In the genomic region with DNA sequence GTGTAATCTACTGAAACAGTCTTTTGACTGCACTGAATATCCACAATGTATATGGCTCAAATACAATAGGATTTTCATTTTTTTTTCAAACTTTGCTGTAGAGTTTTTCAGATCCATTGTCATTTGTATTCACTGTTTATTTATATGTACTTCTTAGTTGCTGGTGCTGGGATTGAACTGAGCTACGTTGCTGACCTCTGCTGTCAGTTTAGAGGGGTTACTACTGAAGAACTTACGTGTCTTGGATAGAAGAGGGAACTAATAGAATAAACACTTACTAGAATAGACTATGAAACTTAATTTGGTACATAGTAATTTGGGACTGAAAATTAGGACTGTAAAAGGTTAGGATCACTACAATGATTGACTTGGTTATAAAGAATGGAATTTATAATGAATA, we compare ENCODE assay signal across 22 mouse cellular contexts. TPM values are rescaled to one million over a fixed set of nuclear protein-coding genes. Genes with fewer than 3 reads are reported as not detected.
DNase-seq lines count a peak whose midpoint lies in the region; ATAC-seq and TF ChIP-seq lines count a peak whose summit lies in the region.
"Had no signal": no experiment of that assay in that cellular context is flagged by ENCODE, and none has a peak within 500 bp of the region (broad histone marks: within the 10 kb centered on the region; RNA-seq: fewer than 3 reads in every experiment).

No protein-coding gene starts in this region.

- H3K9ac ChIP-seq in kidney, postnatal 0 days (ENCODE audit: low read depth, low read length), result no peak overlapping the region
- H3K9ac ChIP-seq in forebrain, embryonic 13.5 days, result no peak overlapping the region
- no peak overlapping the region for H3K9ac ChIP-seq in liver, embryonic 12.5 days
- H3K9ac ChIP-seq: limb, embryonic 12.5 days; neural tube, embryonic 12.5 days had no signal

- WGBS in kidney, postnatal 0 days, result 65% methylated on average over 2 of the region's 2 CpGs
- WGBS in forebrain, embryonic 13.5 days, result 76% methylated on average over 2 of the region's 2 CpGs
- WGBS in liver, embryonic 12.5 days (ENCODE audit: insufficient replicate concordance), result 74% methylated on average over 2 of the region's 2 CpGs

- peaks cover 31% of the 10 kb centered on the region; the same call in 1 of the 2 replicates for H3K36me3 ChIP-seq in kidney, postnatal 0 days (ENCODE audit: insufficient read depth, low read length)
- H3K36me3 ChIP-seq in splenic B cell, adult 2 months (ENCODE audit: control insufficient read depth, insufficient read depth, low read length, poor library complexity, severe bottlenecking), result peaks cover 12% of the 10 kb centered on the region
- peaks cover 68% of the 10 kb centered on the region for H3K36me3 ChIP-seq in forebrain, embryonic 13.5 days (ENCODE audit: poor library complexity, severe bottlenecking)
- H3K36me3 ChIP-seq in liver, embryonic 12.5 days, result peaks cover 90% of the 10 kb centered on the region

- no peak overlapping the region for H3K4me3 ChIP-seq in kidney, postnatal 0 days (replicated peaks; ENCODE audit: low read depth, low read length)
- H3K4me3 ChIP-seq in forebrain, embryonic 13.5 days, result no peak overlapping the region
- no peak overlapping the region for H3K4me3 ChIP-seq in liver, embryonic 12.5 days
- H3K4me3 ChIP-seq: forebrain, embryonic 10.5 days; limb, embryonic 12.5 days; megakaryocyte, embryonic 14.5 days; neural tube, embryonic 12.5 days had no signal

- no peak overlapping the region for H3K4me2 ChIP-seq in kidney, postnatal 0 days (ENCODE audit: low read length)
- H3K4me2 ChIP-seq in forebrain, embryonic 13.5 days, result no peak overlapping the region
- H3K4me2 ChIP-seq in liver, embryonic 12.5 days, result no peak overlapping the region
- H3K4me2 ChIP-seq: limb, embryonic 12.5 days; liver, embryonic 11.5 days; neural tube, embryonic 12.5 days had no signal

- no peak overlapping the region for H3K27ac ChIP-seq in kidney, postnatal 0 days
- H3K27ac ChIP-seq in forebrain, embryonic 13.5 days, result no peak overlapping the region
- no peak overlapping the region for H3K27ac ChIP-seq in liver, embryonic 12.5 days
- H3K27ac ChIP-seq: forebrain, embryonic 10.5 days; limb, embryonic 12.5 days; neural tube, embryonic 12.5 days had no signal

- 0 out of 2 replicates have a peak, but pooled peaks have one; percentile 19 for TF ChIP-seq CTCF in kidney, postnatal 0 days (IDR thresholded peaks at IDR 0.05; ENCODE audit: low read depth)

- no peaks in the 10 kb centered on the region for H3K27me3 ChIP-seq in kidney, postnatal 0 days (ENCODE audit: insufficient read depth, low read length)
- no peaks in the 10 kb centered on the region for H3K27me3 ChIP-seq in splenic B cell, adult 2 months (ENCODE audit: control insufficient read depth, insufficient read depth, low read length, poor library complexity, severe bottlenecking)
- no peaks in the 10 kb centered on the region for H3K27me3 ChIP-seq in forebrain, embryonic 13.5 days
- H3K27me3 ChIP-seq in liver, embryonic 12.5 days (replicated peaks), result no peaks in the 10 kb centered on the region
- H3K27me3 ChIP-seq: limb, embryonic 12.5 days; megakaryocyte, embryonic 14.5 days; neural tube, embryonic 12.5 days had no signal

- ATAC-seq in kidney, postnatal 0 days (replicated peaks; ENCODE audit: low FRiP score, low read depth), result no peak
- no peak for ATAC-seq in forebrain, embryonic 13.5 days
- no peak for ATAC-seq in liver, embryonic 12.5 days
- ATAC-seq: hindbrain, embryonic 16.5 days had no signal

- H3K9me3 ChIP-seq in kidney, postnatal 0 days (replicated peaks; ENCODE audit: low read length), result no peaks in the 10 kb centered on the region
- no peaks in the 10 kb centered on the region for H3K9me3 ChIP-seq in forebrain, embryonic 13.5 days (replicated peaks)
- no peaks in the 10 kb centered on the region for H3K9me3 ChIP-seq in liver, embryonic 12.5 days (replicated peaks)
- H3K9me3 ChIP-seq: forebrain, embryonic 10.5 days; limb, embryonic 12.5 days; megakaryocyte, embryonic 14.5 days; neural tube, embryonic 12.5 days had no signal

- H3K4me1 ChIP-seq in kidney, postnatal 0 days (replicated peaks; ENCODE audit: insufficient read depth, low read length), result no peaks in the 10 kb centered on the region
- peaks cover 14% of the 10 kb centered on the region; the same call in 1 of the 2 replicates for H3K4me1 ChIP-seq in forebrain, embryonic 13.5 days
- H3K4me1 ChIP-seq in liver, embryonic 12.5 days, result peaks cover 11% of the 10 kb centered on the region; the same call in 1 of the 2 replicates
- H3K4me1 ChIP-seq: forebrain, embryonic 10.5 days; neural tube, embryonic 12.5 days had no signal

- DNase-seq in kidney, postnatal 0 days (ENCODE audit: low spot score), result no peak
- DNase-seq in kidney, postnatal 4 days, result no peak
- DNase-seq in A20 (ENCODE audit: low read depth, low spot score) (peak; percentile 41), NIH3T3 (ENCODE audit: low read depth) (peak; percentile 25)
- DNase-seq in splenic B cell, adult 2 months (ENCODE audit: low read depth, low spot score), result peak; percentile 33
- DNase-seq: adrenal gland, postnatal 14 days; cerebellum, adult 9-10 months; gastrocnemius, postnatal 36 days; kidney, adult 11 months; lung, adult 18-20 months; lung, postnatal 14 days; midbrain, embryonic 14.5 days; right cerebral cortex, postnatal 14 days; thymus, postnatal 25 days had no signal

RNA-seq across cellular contexts. Expression of a gene that starts 8.8 kb away (rescaled TPM):
- polyA plus RNA-seq in kidney, postnatal 0 days (2015; fragmentation: Nextera tagmentation; extraction: Ambion mirVana), result 122 and 126 TPM in 2 replicates
- polyA plus RNA-seq in forebrain, embryonic 13.5 days (2015; fragmentation: Nextera tagmentation; extraction: Ambion mirVana), result 135 and 148 TPM in 2 replicates
- 135 and 137 TPM in 2 replicates for polyA plus RNA-seq in liver, embryonic 12.5 days (2016; fragmentation: Nextera tagmentation; extraction: Ambion mirVana)

RNA-seq across cellular contexts. Expression of a gene that starts 24.9 kb away (rescaled TPM):
- 7.9 and 8.9 TPM in 2 replicates for polyA plus RNA-seq in kidney, postnatal 0 days (2015; fragmentation: Nextera tagmentation; extraction: Ambion mirVana)
- 13.5 and 14.5 TPM in 2 replicates for polyA plus RNA-seq in forebrain, embryonic 13.5 days (2015; fragmentation: Nextera tagmentation; extraction: Ambion mirVana)
- polyA plus RNA-seq in liver, embryonic 12.5 days (2016; fragmentation: Nextera tagmentation; extraction: Ambion mirVana), result 7.8 and 7.9 TPM in 2 replicates

Comparison
In these comparisons a context has a peak if more than half of its experiments do, and no peak if none do; other contexts are left out.
1. DNase-seq: peak in A20 (single experiment), NIH3T3 (single experiment) and splenic B cell, adult 2 months (single experiment); none in kidney, postnatal 0 days (single experiment) and kidney, postnatal 4 days (0 of 2).